Mouse (Mus musculus): ENCODE measurements around the gene Ints3. TPM values are rescaled to one million over a fixed set of nuclear protein-coding genes. Genes with fewer than 3 reads are reported as not detected.

Gene Ints3
- total and polyA plus RNA-seq, 2 experiments from 2014 or later = 22.3 to 61.8 TPM

GRCm38 (mm10) chr3:90427574-90427973 lies 5.8 kb downstream of the Ints3 start:
- Histone ChIP-seq H3K36me3 (ENCODE audit: insufficient read depth, low read length) (peaks cover 16% of the 10 kb centered on the region), H3K4me1 (ENCODE audit: insufficient read depth, low read length) (peaks cover 8% of the 10 kb centered on the region; the same call in 1 of the 2 replicates), H3K9ac (replicated peaks; ENCODE audit: low read length, poor library complexity, severe bottlenecking) (no peak overlapping the region), H3K27me3 (ENCODE audit: insufficient read depth, low read length) (no peaks in the 10 kb centered on the region), H3K27ac (ENCODE audit: low read depth, low read length) (no peak overlapping the region), H3K4me3 (ENCODE audit: low read depth, low read length) (no peak overlapping the region), H3K4me2 (ENCODE audit: low read depth, low read length, poor library complexity, severe bottlenecking) (no peak overlapping the region), H3K9me3 (ENCODE audit: low read length) (no peaks in the 10 kb centered on the region)
- TF ChIP-seq CTCF (IDR thresholded peaks at IDR 0.05) = no peak
- ATAC-seq (ENCODE audit: low FRiP score) = no peak
- no peak for DNase-seq (ENCODE audit: low spot score)
- WGBS = 55% methylated on average over 1 of the region's 1 CpGs

GRCm38 (mm10) chr3:90425499-90425898 lies 7.9 kb downstream of the Ints3 start:
- Histone ChIP-seq H3K36me3 (ENCODE audit: insufficient read depth, low read length) (peaks cover 22% of the 10 kb centered on the region), H3K27me3 (ENCODE audit: insufficient read depth, low read length) (no peaks in the 10 kb centered on the region), H3K4me2 (ENCODE audit: low read depth, low read length, poor library complexity, severe bottlenecking) (no peak overlapping the region), H3K9me3 (ENCODE audit: low read length) (no peaks in the 10 kb centered on the region), H3K27ac (ENCODE audit: low read depth, low read length) (no peak overlapping the region), H3K4me3 (ENCODE audit: low read depth, low read length) (no peak overlapping the region), H3K4me1 (ENCODE audit: insufficient read depth, low read length) (no peaks in the 10 kb centered on the region), H3K9ac (replicated peaks; ENCODE audit: low read length, poor library complexity, severe bottlenecking) (no peak overlapping the region)
- no peak for TF ChIP-seq CTCF (IDR thresholded peaks at IDR 0.05)
- ATAC-seq (ENCODE audit: low FRiP score) (no peak), DNase-seq (ENCODE audit: low spot score) (no peak)
- WGBS = 94% methylated on average over 2 of the region's 2 CpGs

GRCm38 (mm10) chr3:90423549-90423948 lies 9.9 kb downstream of the Ints3 start:
- H3K4me1 ChIP-seq (ENCODE audit: insufficient read depth, low read length) = no peaks in the 10 kb centered on the region
- H3K36me3 ChIP-seq (ENCODE audit: insufficient read depth, low read length) = peaks cover 33% of the 10 kb centered on the region
- no peak for TF ChIP-seq CTCF (IDR thresholded peaks at IDR 0.05)
- no peak overlapping the region for H3K4me3 ChIP-seq (ENCODE audit: low read depth, low read length)
- no peak overlapping the region for H3K4me2 ChIP-seq (ENCODE audit: low read depth, low read length, poor library complexity, severe bottlenecking)
- ATAC-seq (ENCODE audit: low FRiP score) (no peak), DNase-seq (ENCODE audit: low spot score) (no peak)
- no peaks in the 10 kb centered on the region for H3K9me3 ChIP-seq (ENCODE audit: low read length)
- no peak overlapping the region for H3K9ac ChIP-seq (replicated peaks; ENCODE audit: low read length, poor library complexity, severe bottlenecking)
- H3K27me3 ChIP-seq (ENCODE audit: insufficient read depth, low read length) = no peaks in the 10 kb centered on the region
- H3K27ac ChIP-seq (ENCODE audit: low read depth, low read length) = no peak overlapping the region

- 92% methylated on average over 6 of the region's 6 CpGs for WGBS
- Histone ChIP-seq H3K4me2 (ENCODE audit: low read depth, low read length, poor library complexity, severe bottlenecking) (no peak overlapping the region), H3K4me3 (ENCODE audit: low read depth, low read length) (no peak overlapping the region), H3K4me1 (ENCODE audit: insufficient read depth, low read length) (no peaks in the 10 kb centered on the region), H3K27me3 (ENCODE audit: insufficient read depth, low read length) (no peaks in the 10 kb centered on the region), H3K36me3 (ENCODE audit: insufficient read depth, low read length) (peaks cover 50% of the 10 kb centered on the region), H3K9me3 (ENCODE audit: low read length) (no peaks in the 10 kb centered on the region), H3K9ac (replicated peaks; ENCODE audit: low read length, poor library complexity, severe bottlenecking) (no peak overlapping the region), H3K27ac (ENCODE audit: low read depth, low read length) (no peak overlapping the region)
- ATAC-seq (ENCODE audit: low FRiP score) (no peak), DNase-seq (ENCODE audit: low spot score) (no peak)
- no peak for TF ChIP-seq CTCF (IDR thresholded peaks at IDR 0.05)
Measured at GRCm38 (mm10) chr3:90420696-90421095, 12.7 kb downstream of the Ints3 start.

- Histone ChIP-seq H3K4me1 (ENCODE audit: insufficient read depth, low read length) (no peaks in the 10 kb centered on the region), H3K27ac (ENCODE audit: low read depth, low read length) (no peak overlapping the region), H3K4me2 (ENCODE audit: low read depth, low read length, poor library complexity, severe bottlenecking) (no peak overlapping the region), H3K27me3 (ENCODE audit: insufficient read depth, low read length) (no peaks in the 10 kb centered on the region), H3K4me3 (ENCODE audit: low read depth, low read length) (no peak overlapping the region), H3K9ac (replicated peaks; ENCODE audit: low read length, poor library complexity, severe bottlenecking) (no peak overlapping the region), H3K36me3 (ENCODE audit: insufficient read depth, low read length) (peaks cover 64% of the 10 kb centered on the region), H3K9me3 (ENCODE audit: low read length) (no peaks in the 10 kb centered on the region)
- TF ChIP-seq CTCF (IDR thresholded peaks at IDR 0.05) = no peak
- no peak for DNase-seq (ENCODE audit: low spot score)
- 74% methylated on average over 3 of the region's 3 CpGs for WGBS
- ATAC-seq (ENCODE audit: low FRiP score) = no peak
Measured at GRCm38 (mm10) chr3:90413011-90413396, 20.4 kb downstream of the Ints3 start.

- DNase-seq (ENCODE audit: low spot score) (peak; percentile 61), ATAC-seq (ENCODE audit: low FRiP score) (no peak)
- peak; percentile 91 for TF ChIP-seq CTCF (IDR thresholded peaks at IDR 0.05)
- Histone ChIP-seq H3K9ac (replicated peaks; ENCODE audit: low read length, poor library complexity, severe bottlenecking) (no peak overlapping the region), H3K4me3 (ENCODE audit: low read depth, low read length) (no peak overlapping the region), H3K4me2 (ENCODE audit: low read depth, low read length, poor library complexity, severe bottlenecking) (no peak overlapping the region), H3K9me3 (ENCODE audit: low read length) (no peaks in the 10 kb centered on the region), H3K4me1 (ENCODE audit: insufficient read depth, low read length) (no peaks in the 10 kb centered on the region), H3K27me3 (ENCODE audit: insufficient read depth, low read length) (no peaks in the 10 kb centered on the region), H3K36me3 (ENCODE audit: insufficient read depth, low read length) (peaks cover 68% of the 10 kb centered on the region), H3K27ac (ENCODE audit: low read depth, low read length) (no peak overlapping the region)
- 53% methylated on average over 5 of the region's 5 CpGs for WGBS
Measured at GRCm38 (mm10) chr3:90412312-90413010, 21.0 kb downstream of the Ints3 start.

All from midbrain, postnatal 0 days (tissue).